Mouse (Mus musculus): Measurements from ENCODE around the gene Ccdc90b. TPM values are rescaled to one million over a fixed set of nuclear protein-coding genes. Genes with fewer than 3 reads are reported as not detected.

Ccdc90b gene
- polyA plus RNA-seq, 1 experiment from 2014 or later = 56.4 TPM

- ATAC-seq (ENCODE audit: insufficient number of reproducible peaks, low FRiP score) = no peak
- Histone ChIP-seq H3K27me3 (replicated peaks) (no peaks in the 10 kb centered on the region), H3K9me3 (replicated peaks) (no peaks in the 10 kb centered on the region), H3K4me1 (replicated peaks) (no peaks in the 10 kb centered on the region), H3K9ac (no peak overlapping the region), H3K4me2 (no peak overlapping the region), H3K4me3 (no peak overlapping the region), H3K36me3 (peaks cover 41% of the 10 kb centered on the region), H3K27ac (ENCODE audit: poor library complexity, severe bottlenecking) (no peak overlapping the region)
- WGBS = 82% methylated on average over 5 of the region's 5 CpGs
These were observed 19.7 kb downstream of the Ccdc90b start for GRCm38 (mm10) chr7:92580491-92581207.

- no peak overlapping the region for H3K9ac ChIP-seq
- no peak overlapping the region for H3K27ac ChIP-seq (ENCODE audit: poor library complexity, severe bottlenecking)
- no peaks in the 10 kb centered on the region for H3K4me1 ChIP-seq (replicated peaks)
- H3K27me3 ChIP-seq (replicated peaks) = no peaks in the 10 kb centered on the region
- H3K4me3 ChIP-seq = no peak overlapping the region
- H3K36me3 ChIP-seq = peaks cover 28% of the 10 kb centered on the region
- no peak for ATAC-seq (ENCODE audit: insufficient number of reproducible peaks, low FRiP score)
- no peak overlapping the region for H3K4me2 ChIP-seq
- H3K9me3 ChIP-seq (replicated peaks) = no peaks in the 10 kb centered on the region
- 89% methylated on average over 7 of the region's 7 CpGs for WGBS
These were observed 22.6 kb downstream of the Ccdc90b start for GRCm38 (mm10) chr7:92583567-92583966.

GRCm38 (mm10) chr7:92589986-92590385 is 29.0 kb downstream of the Ccdc90b start:
- no peak for ATAC-seq (ENCODE audit: insufficient number of reproducible peaks, low FRiP score)
- no peak overlapping the region for H3K9ac ChIP-seq
- WGBS = 85% methylated on average over 7 of the region's 7 CpGs

GRCm38 (mm10) chr7:92590842-92591241 is 29.9 kb downstream of the Ccdc90b start:
- WGBS = 76% methylated on average over 2 of the region's 2 CpGs
- no peaks in the 10 kb centered on the region for H3K36me3 ChIP-seq
- no peaks in the 10 kb centered on the region for H3K9me3 ChIP-seq (replicated peaks)
- no peak overlapping the region for H3K9ac ChIP-seq
- no peak for ATAC-seq (ENCODE audit: insufficient number of reproducible peaks, low FRiP score)
- no peak overlapping the region for H3K27ac ChIP-seq (ENCODE audit: poor library complexity, severe bottlenecking)
- no peaks in the 10 kb centered on the region for H3K4me1 ChIP-seq (replicated peaks)
- no peaks in the 10 kb centered on the region for H3K27me3 ChIP-seq (replicated peaks)
- H3K4me3 ChIP-seq = no peak overlapping the region
- no peak overlapping the region for H3K4me2 ChIP-seq

More at GRCm38 (mm10) chr7:92589986-92590385, 29.0 kb downstream of the Ccdc90b start:
- H3K4me1 ChIP-seq (replicated peaks) = no peaks in the 10 kb centered on the region
- H3K4me2 ChIP-seq = no peak overlapping the region
- H3K36me3 ChIP-seq = no peaks in the 10 kb centered on the region
- no peak overlapping the region for H3K27ac ChIP-seq (ENCODE audit: poor library complexity, severe bottlenecking)
- H3K27me3 ChIP-seq (replicated peaks) = no peaks in the 10 kb centered on the region
- no peak overlapping the region for H3K4me3 ChIP-seq
- no peaks in the 10 kb centered on the region for H3K9me3 ChIP-seq (replicated peaks)

- no peak for ATAC-seq (ENCODE audit: insufficient number of reproducible peaks, low FRiP score)
- Histone ChIP-seq H3K9ac (no peak overlapping the region), H3K4me2 (no peak overlapping the region), H3K4me3 (no peak overlapping the region), H3K4me1 (replicated peaks) (no peaks in the 10 kb centered on the region), H3K9me3 (replicated peaks) (no peaks in the 10 kb centered on the region), H3K27me3 (replicated peaks) (no peaks in the 10 kb centered on the region), H3K27ac (ENCODE audit: poor library complexity, severe bottlenecking) (no peak overlapping the region), H3K36me3 (peaks cover 13% of the 10 kb centered on the region; the same call in 1 of the 2 replicates)
- 87% methylated on average over 7 of the region's 7 CpGs for WGBS
These were observed 44.0 kb downstream of the Ccdc90b start for GRCm38 (mm10) chr7:92604961-92605360.

- Histone ChIP-seq H3K9ac (no peak overlapping the region), H3K27ac (ENCODE audit: poor library complexity, severe bottlenecking) (no peak overlapping the region), H3K4me2 (no peak overlapping the region), H3K36me3 (peaks cover 7% of the 10 kb centered on the region; the same call in 1 of the 2 replicates), H3K27me3 (replicated peaks) (no peaks in the 10 kb centered on the region), H3K4me3 (no peak overlapping the region), H3K9me3 (replicated peaks) (no peaks in the 10 kb centered on the region), H3K4me1 (replicated peaks) (no peaks in the 10 kb centered on the region)
- 81% methylated on average over 7 of the region's 7 CpGs for WGBS
- no peak for ATAC-seq (ENCODE audit: insufficient number of reproducible peaks, low FRiP score)
These were observed 49.9 kb downstream of the Ccdc90b start for GRCm38 (mm10) chr7:92610830-92611229.

GRCm38 (mm10) chr7:92624488-92624887 is 63.5 kb downstream of the Ccdc90b start:
- no peak overlapping the region for H3K27ac ChIP-seq (ENCODE audit: poor library complexity, severe bottlenecking)
- H3K36me3 ChIP-seq = no peaks in the 10 kb centered on the region
- WGBS = 47% methylated on average over 2 of the region's 2 CpGs
- no peaks in the 10 kb centered on the region for H3K9me3 ChIP-seq (replicated peaks)
- no peaks in the 10 kb centered on the region for H3K4me1 ChIP-seq (replicated peaks)
- no peaks in the 10 kb centered on the region for H3K27me3 ChIP-seq (replicated peaks)
- H3K4me3 ChIP-seq = no peak overlapping the region
- no peak for ATAC-seq (ENCODE audit: insufficient number of reproducible peaks, low FRiP score)
- no peak overlapping the region for H3K9ac ChIP-seq
- no peak overlapping the region for H3K4me2 ChIP-seq

- Histone ChIP-seq H3K27ac (ENCODE audit: poor library complexity, severe bottlenecking) (no peak overlapping the region), H3K27me3 (replicated peaks) (no peaks in the 10 kb centered on the region), H3K9me3 (replicated peaks) (no peaks in the 10 kb centered on the region), H3K4me1 (replicated peaks) (no peaks in the 10 kb centered on the region), H3K4me2 (no peak overlapping the region), H3K4me3 (no peak overlapping the region), H3K36me3 (no peaks in the 10 kb centered on the region), H3K9ac (no peak overlapping the region)
- no peak for ATAC-seq (ENCODE audit: insufficient number of reproducible peaks, low FRiP score)
- WGBS = 33% methylated on average over 2 of the region's 2 CpGs
These were observed 69.2 kb downstream of the Ccdc90b start for GRCm38 (mm10) chr7:92630167-92630566.

Other genes with a start within 250 kb of the Ccdc90b start
- 5.1 and 5.4 TPM in 2 replicates for gene Ankrd42, start 76.0 kb downstream of the Ccdc90b start, polyA plus RNA-seq (2016; fragmentation: Nextera tagmentation; extraction: Ambion mirVana)
- 19.9 and 21.1 TPM in 2 replicates for gene Pcf11, start 108.8 kb downstream of the Ccdc90b start, polyA plus RNA-seq (2016; fragmentation: Nextera tagmentation; extraction: Ambion mirVana)
- 6.6 and 9.4 TPM in 2 replicates for gene Rab30, start 180.5 kb downstream of the Ccdc90b start, polyA plus RNA-seq (2016; fragmentation: Nextera tagmentation; extraction: Ambion mirVana)